Mouse (Mus musculus) retina, postnatal 1 day (tissue): Measurements from ENCODE around the gene BC052040.

Experiments used
- DNase-seq: peaks from one replicate; pipeline ENCODE4 v3.0.0-alpha.2; 2012

The BC052040 gene

GRCm38 (mm10) chr2:115775488-115776217, 194.1 kb downstream of the BC052040 start:
- no peak for DNase-seq

GRCm38 (mm10) chr2:115776924-115777860, 195.7 kb downstream of the BC052040 start:
- DNase-seq = no peak

- no peak for DNase-seq
These were observed 199.1 kb downstream of the BC052040 start for GRCm38 (mm10) chr2:115780546-115781011.

- DNase-seq = no peak
These were observed 204.2 kb downstream of the BC052040 start for GRCm38 (mm10) chr2:115785687-115786086.

- DNase-seq = no peak
These were observed 217.3 kb downstream of the BC052040 start for GRCm38 (mm10) chr2:115798839-115799238.

- DNase-seq = no peak
These were observed 226.9 kb downstream of the BC052040 start for GRCm38 (mm10) chr2:115808376-115808775.

GRCm38 (mm10) chr2:115813316-115813715, 231.8 kb downstream of the BC052040 start:
- DNase-seq = peak; percentile 59

- peak; percentile 15 for DNase-seq
These were observed 232.2 kb downstream of the BC052040 start for GRCm38 (mm10) chr2:115813721-115814120.

GRCm38 (mm10) chr2:115817959-115818358, 236.4 kb downstream of the BC052040 start:
- no peak for DNase-seq

- DNase-seq = no peak
These were observed 240.8 kb downstream of the BC052040 start for GRCm38 (mm10) chr2:115822361-115822760.
